Mouse (Mus musculus) heart, adult 2 months (tissue): ENCODE results near the gene Kmt2c.

Experiments
- CTCF ChIP-seq: fragments of 200-600 bp; IDR thresholded peaks from 2 replicates; pipeline ENCODE4 v1.8.1; 2022; ENCODE audit warnings: antibody characterized with exemption, mild to moderate bottlenecking, moderate library complexity
- EP300 ChIP-seq: fragments of 200-500 bp; IDR thresholded peaks from 2 replicates; pipeline ENCODE4 v1.6.1; 2011; ENCODE audit warnings: low read depth, low read length, control low read depth; ENCODE audit not compliant: insufficient read depth
- POLR2A ChIP-seq: fragments of 200-500 bp; IDR thresholded peaks from 2 replicates; pipeline ENCODE4 v1.6.1; 2011; ENCODE audit warnings: mild to moderate bottlenecking, low read depth, low read length, control low read depth; ENCODE audit not compliant: insufficient read depth

DNA sequence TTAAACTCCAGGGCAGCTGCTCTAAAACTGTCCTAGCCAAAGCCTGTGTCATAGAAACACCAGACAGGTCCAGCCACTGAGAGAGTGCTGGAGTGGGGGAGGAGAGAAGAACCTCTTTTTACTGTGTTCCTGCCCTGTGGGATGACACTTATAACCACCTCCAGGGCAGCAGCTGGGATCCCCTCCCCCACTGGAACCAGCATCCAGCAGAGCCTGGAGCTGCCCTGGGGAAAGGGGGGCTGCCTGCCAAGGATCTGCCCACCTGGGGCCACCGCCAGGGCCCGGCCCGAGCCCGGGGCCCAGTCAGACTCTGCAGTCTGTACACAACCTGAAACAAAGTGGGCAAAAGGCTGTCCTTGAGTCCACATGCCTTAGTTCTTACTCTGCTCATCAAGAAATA is 28.3 kb upstream of the Kmt2c start:
- TF ChIP-seq POLR2A (no peak), CTCF (no peak), EP300 (no peak)
